Mouse (Mus musculus): ENCODE results near the gene Pde4c. TPM values are rescaled to one million over a fixed set of nuclear protein-coding genes. Genes with fewer than 3 reads are reported as not detected.

Pde4c gene
- polyA plus RNA-seq, 1 experiment from 2014 or later = 0.54 TPM

GRCm38 (mm10) chr8:70753151-70753550 lies 29.6 kb downstream of the Pde4c start:
- 41% methylated on average over 21 of the region's 21 CpGs for WGBS
- Histone ChIP-seq H3K4me1 (replicated peaks; ENCODE audit: control insufficient read depth, insufficient read depth, low read length) (peaks cover 26% of the 10 kb centered on the region), H3K36me3 (ENCODE audit: control insufficient read depth, insufficient read depth) (peaks cover 4% of the 10 kb centered on the region; the same call in 1 of the 2 replicates), H3K9ac (replicated peaks; ENCODE audit: low read depth, low read length) (no peak overlapping the region), H3K4me3 (replicated peaks; ENCODE audit: low read length) (no peak overlapping the region), H3K27ac (ENCODE audit: low read length) (0 out of 2 replicates have a peak overlapping the region, but pooled peaks have one; percentile 5), H3K4me2 (ENCODE audit: low read length) (no peak overlapping the region), H3K27me3 (replicated peaks; ENCODE audit: control insufficient read depth, insufficient read depth, low read length) (peaks cover under 1% of the 10 kb centered on the region; the same call in 1 of the 2 replicates), H3K9me3 (ENCODE audit: control insufficient read depth, low read length) (no peaks in the 10 kb centered on the region)
- ATAC-seq = no peak

- Histone ChIP-seq H3K9ac (replicated peaks; ENCODE audit: low read depth, low read length) (peak within 1 kb of the TSS; percentile 77), H3K4me2 (ENCODE audit: low read length) (peak within 1 kb of the TSS; percentile 76), H3K36me3 (ENCODE audit: control insufficient read depth, insufficient read depth) (peaks cover 7% of the 10 kb centered on the region; the same call in 1 of the 2 replicates), H3K4me3 (replicated peaks; ENCODE audit: low read length) (peak within 1 kb of the TSS; percentile 56), H3K4me1 (replicated peaks; ENCODE audit: control insufficient read depth, insufficient read depth, low read length) (peaks cover 37% of the 10 kb centered on the region), H3K9me3 (ENCODE audit: control insufficient read depth, low read length) (no peaks in the 10 kb centered on the region), H3K27ac (ENCODE audit: low read length) (peak within 1 kb of the TSS; percentile 71), H3K27me3 (replicated peaks; ENCODE audit: control insufficient read depth, insufficient read depth, low read length) (no peaks in the 10 kb centered on the region)
- 8% methylated on average over 37 of the region's 37 CpGs for WGBS
- peak; percentile 98 for ATAC-seq
Observed at GRCm38 (mm10) chr8:70754043-70754870, 30.7 kb downstream of the Pde4c start, which contains the start of gene Rab3a. Gene Rab3a, plus strand, starts transcription at chr8:70754679.

- Histone ChIP-seq H3K4me3 (replicated peaks; ENCODE audit: low read length) (peak overlapping the region; percentile 56), H3K27me3 (replicated peaks; ENCODE audit: control insufficient read depth, insufficient read depth, low read length) (no peaks in the 10 kb centered on the region), H3K4me2 (ENCODE audit: low read length) (peak overlapping the region; percentile 76), H3K9ac (replicated peaks; ENCODE audit: low read depth, low read length) (peak overlapping the region; percentile 77), H3K9me3 (ENCODE audit: control insufficient read depth, low read length) (no peaks in the 10 kb centered on the region), H3K27ac (ENCODE audit: low read length) (peak overlapping the region; percentile 71), H3K36me3 (ENCODE audit: control insufficient read depth, insufficient read depth) (peaks cover 7% of the 10 kb centered on the region; the same call in 1 of the 2 replicates), H3K4me1 (replicated peaks; ENCODE audit: control insufficient read depth, insufficient read depth, low read length) (peaks cover 45% of the 10 kb centered on the region)
- ATAC-seq = peak; percentile 39
- 10% methylated on average over 50 of the region's 50 CpGs for WGBS
Observed at GRCm38 (mm10) chr8:70754871-70755660, 31.5 kb downstream of the Pde4c start.

GRCm38 (mm10) chr8:70755661-70756475 lies 32.3 kb downstream of the Pde4c start:
- H3K9me3 ChIP-seq (ENCODE audit: control insufficient read depth, low read length) = no peaks in the 10 kb centered on the region
- peak overlapping the region; percentile 56 for H3K4me3 ChIP-seq (replicated peaks; ENCODE audit: low read length)
- H3K27ac ChIP-seq (ENCODE audit: low read length) = no peak overlapping the region
- H3K4me1 ChIP-seq (replicated peaks; ENCODE audit: control insufficient read depth, insufficient read depth, low read length) = peaks cover 48% of the 10 kb centered on the region
- no peak for ATAC-seq
- WGBS = 85% methylated on average over 24 of the region's 24 CpGs
- H3K36me3 ChIP-seq (ENCODE audit: control insufficient read depth, insufficient read depth) = peaks cover 7% of the 10 kb centered on the region; the same call in 1 of the 2 replicates
- no peaks in the 10 kb centered on the region for H3K27me3 ChIP-seq (replicated peaks; ENCODE audit: control insufficient read depth, insufficient read depth, low read length)
- H3K4me2 ChIP-seq (ENCODE audit: low read length) = peak overlapping the region; percentile 76
- H3K9ac ChIP-seq (replicated peaks; ENCODE audit: low read depth, low read length) = peak overlapping the region; percentile 77

GRCm38 (mm10) chr8:70756476-70757040 lies 33.0 kb downstream of the Pde4c start:
- no peak overlapping the region for H3K4me2 ChIP-seq (ENCODE audit: low read length)
- WGBS = 90% methylated on average over 6 of the region's 6 CpGs

GRCm38 (mm10) chr8:70757523-70758307 lies 34.2 kb downstream of the Pde4c start:
- H3K4me2 ChIP-seq (ENCODE audit: low read length) = no peak overlapping the region

More at GRCm38 (mm10) chr8:70756476-70757040, 33.0 kb downstream of the Pde4c start:
- Histone ChIP-seq H3K27me3 (replicated peaks; ENCODE audit: control insufficient read depth, insufficient read depth, low read length) (no peaks in the 10 kb centered on the region), H3K36me3 (ENCODE audit: control insufficient read depth, insufficient read depth) (peaks cover 7% of the 10 kb centered on the region; the same call in 1 of the 2 replicates), H3K9ac (replicated peaks; ENCODE audit: low read depth, low read length) (no peak overlapping the region), H3K27ac (ENCODE audit: low read length) (no peak overlapping the region), H3K4me1 (replicated peaks; ENCODE audit: control insufficient read depth, insufficient read depth, low read length) (peaks cover 52% of the 10 kb centered on the region), H3K4me3 (replicated peaks; ENCODE audit: low read length) (no peak overlapping the region), H3K9me3 (ENCODE audit: control insufficient read depth, low read length) (no peaks in the 10 kb centered on the region)
- ATAC-seq = no peak

GRCm38 (mm10) chr8:70758308-70758615 lies 34.7 kb downstream of the Pde4c start:
- no peaks in the 10 kb centered on the region for H3K9me3 ChIP-seq (ENCODE audit: control insufficient read depth, low read length)

More at GRCm38 (mm10) chr8:70757523-70758307, 34.2 kb downstream of the Pde4c start:
- H3K9me3 ChIP-seq (ENCODE audit: control insufficient read depth, low read length) = no peaks in the 10 kb centered on the region
- H3K27me3 ChIP-seq (replicated peaks; ENCODE audit: control insufficient read depth, insufficient read depth, low read length) = no peaks in the 10 kb centered on the region
- 54% methylated on average over 22 of the region's 22 CpGs for WGBS
- no peak overlapping the region for H3K4me3 ChIP-seq (replicated peaks; ENCODE audit: low read length)
- ATAC-seq = no peak
- 0 out of 2 replicates have a peak overlapping the region, but pooled peaks have one; percentile 19 for H3K9ac ChIP-seq (replicated peaks; ENCODE audit: low read depth, low read length)
- H3K36me3 ChIP-seq (ENCODE audit: control insufficient read depth, insufficient read depth) = peaks cover 7% of the 10 kb centered on the region; the same call in 1 of the 2 replicates
- H3K27ac ChIP-seq (ENCODE audit: low read length) = peak overlapping the region; percentile 69
- peaks cover 52% of the 10 kb centered on the region for H3K4me1 ChIP-seq (replicated peaks; ENCODE audit: control insufficient read depth, insufficient read depth, low read length)

More at GRCm38 (mm10) chr8:70758308-70758615, 34.7 kb downstream of the Pde4c start:
- no peak for ATAC-seq
- H3K9ac ChIP-seq (replicated peaks; ENCODE audit: low read depth, low read length) = no peak overlapping the region
- H3K27me3 ChIP-seq (replicated peaks; ENCODE audit: control insufficient read depth, insufficient read depth, low read length) = no peaks in the 10 kb centered on the region
- H3K4me2 ChIP-seq (ENCODE audit: low read length) = no peak overlapping the region
- H3K4me1 ChIP-seq (replicated peaks; ENCODE audit: control insufficient read depth, insufficient read depth, low read length) = peaks cover 50% of the 10 kb centered on the region
- H3K27ac ChIP-seq (ENCODE audit: low read length) = peak overlapping the region; percentile 78
- H3K4me3 ChIP-seq (replicated peaks; ENCODE audit: low read length) = no peak overlapping the region
- peaks cover 7% of the 10 kb centered on the region; the same call in 1 of the 2 replicates for H3K36me3 ChIP-seq (ENCODE audit: control insufficient read depth, insufficient read depth)
- WGBS = 61% methylated on average over 7 of the region's 7 CpGs
